Mouse (Mus musculus) c-Kit-positive CD71-positive TER-119-positive erythroid progenitor cells, embryonic 14.5 days (primary cell): ENCODE results near the gene Pdzd3.

ENCODE experiments used
- DNase-seq: peaks from one replicate; pipeline ENCODE4 v3.0.0-alpha.2; 2013; ENCODE audit warnings: low spot score

Gene Pdzd3

GRCm38 (mm10) chr9:44250445-44250844 lies 826 bp downstream of the Pdzd3 start:
- no peak for DNase-seq

- peak; percentile 39 for DNase-seq
These were observed 1.8 kb downstream of the Pdzd3 start for GRCm38 (mm10) chr9:44249181-44250146.

- DNase-seq: no peak
These were observed 3.4 kb downstream of the Pdzd3 start for GRCm38 (mm10) chr9:44247907-44248306.

GRCm38 (mm10) chr9:44243621-44244020 lies 7.7 kb downstream of the Pdzd3 start:
- DNase-seq: no peak

- no peak for DNase-seq
These were observed 9.9 kb downstream of the Pdzd3 start for GRCm38 (mm10) chr9:44241418-44241817.

DNA sequence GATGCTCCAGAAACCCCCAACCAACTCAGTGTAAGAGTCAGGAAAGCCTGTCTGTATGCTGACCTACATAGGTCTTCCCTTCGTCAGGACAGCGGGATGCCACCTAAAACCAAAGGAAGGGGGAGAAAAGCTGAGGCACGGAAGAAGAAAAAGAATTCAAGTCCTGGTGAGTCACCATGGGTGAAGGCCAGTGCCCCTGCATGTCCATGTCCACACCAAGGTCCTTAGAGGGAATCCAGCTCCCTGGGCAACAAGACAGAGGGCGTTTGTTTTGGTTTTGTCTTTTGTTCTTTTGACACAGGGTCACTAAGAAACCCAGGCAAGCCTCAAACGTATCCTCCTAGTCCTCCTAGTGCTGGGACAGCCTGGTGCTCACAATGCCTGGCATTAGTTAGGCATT lies 10.4 kb downstream of the Pdzd3 start:
- no peak for DNase-seq

DNA sequence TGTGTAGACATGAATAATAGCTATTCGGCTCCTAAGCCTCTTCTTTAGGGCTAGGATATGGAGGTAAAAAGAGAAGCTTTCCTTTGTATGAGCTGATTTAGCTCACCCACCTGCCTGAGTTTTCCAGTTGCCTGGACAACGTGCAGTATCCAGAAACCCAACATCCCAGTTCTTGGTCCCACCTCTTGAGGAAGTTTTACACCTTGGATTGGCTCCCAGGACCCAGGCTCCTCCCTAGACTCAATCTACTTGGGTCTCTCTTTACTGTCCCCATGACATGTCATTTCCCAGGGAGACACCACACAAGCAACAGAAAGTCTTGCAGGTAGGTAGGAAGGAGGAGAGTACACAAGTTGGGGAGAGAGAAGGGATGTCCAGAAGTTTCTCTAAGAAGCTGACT lies 10.9 kb downstream of the Pdzd3 start, which contains the start of gene Ccdc153:
Gene Ccdc153, plus strand, starts transcription at position 278 of the 400 bp plus-strand sequence.
- no peak for DNase-seq

GRCm38 (mm10) chr9:44239447-44239846 lies 11.8 kb downstream of the Pdzd3 start:
- DNase-seq: peak; percentile 44

GRCm38 (mm10) chr9:44238501-44239190 lies 12.6 kb downstream of the Pdzd3 start:
- DNase-seq: no peak

- no peak for DNase-seq
These were observed 14.1 kb downstream of the Pdzd3 start for GRCm38 (mm10) chr9:44237128-44237527.

- DNase-seq: no peak
These were observed 14.7 kb downstream of the Pdzd3 start for GRCm38 (mm10) chr9:44236601-44237000.

DNA sequence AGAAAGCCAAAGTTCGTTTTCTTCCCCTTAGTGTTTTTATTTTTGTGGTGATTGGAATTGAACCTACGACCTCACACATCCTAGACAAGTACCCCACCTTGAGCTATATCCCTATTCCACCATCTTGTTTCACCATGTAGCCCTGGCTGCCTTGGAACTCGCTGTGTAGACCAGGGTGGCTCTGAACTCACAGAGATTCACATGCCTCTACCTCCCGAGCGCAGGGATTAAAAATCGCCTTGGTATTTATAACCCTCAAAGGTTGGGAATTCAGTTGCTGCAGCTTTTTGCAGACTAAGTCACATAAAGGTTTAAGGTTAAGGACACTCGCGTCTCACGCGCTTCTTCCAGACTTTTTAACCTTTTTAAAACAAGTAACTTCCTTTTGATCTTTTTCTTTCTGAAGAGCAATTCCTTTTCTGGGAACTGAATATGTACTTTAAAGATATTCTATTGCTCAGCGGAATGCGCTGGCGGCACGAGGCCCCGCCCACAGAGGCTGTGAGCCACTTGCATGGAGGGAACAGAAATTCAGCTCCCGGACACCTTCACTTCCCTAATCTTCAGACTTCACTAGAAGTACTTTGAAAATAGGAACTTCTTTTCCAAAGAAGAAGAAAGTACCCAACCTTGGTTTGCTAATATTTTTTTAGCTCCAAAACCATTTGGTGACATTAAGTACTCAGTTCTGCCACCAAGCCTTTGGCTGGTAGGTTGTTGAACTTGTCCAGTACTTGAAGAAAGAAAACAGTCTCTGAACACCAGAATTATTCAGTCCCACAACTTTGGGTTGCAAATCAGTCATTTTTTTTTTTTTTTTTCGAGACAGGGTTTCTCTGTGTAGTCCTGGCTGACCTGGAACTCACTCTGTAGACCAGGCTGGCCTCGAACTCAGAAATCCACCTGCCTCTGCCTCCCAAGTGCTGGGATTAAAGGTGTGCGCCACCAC lies 16.5 kb downstream of the Pdzd3 start:
- peak; percentile 76 for DNase-seq

DNA sequence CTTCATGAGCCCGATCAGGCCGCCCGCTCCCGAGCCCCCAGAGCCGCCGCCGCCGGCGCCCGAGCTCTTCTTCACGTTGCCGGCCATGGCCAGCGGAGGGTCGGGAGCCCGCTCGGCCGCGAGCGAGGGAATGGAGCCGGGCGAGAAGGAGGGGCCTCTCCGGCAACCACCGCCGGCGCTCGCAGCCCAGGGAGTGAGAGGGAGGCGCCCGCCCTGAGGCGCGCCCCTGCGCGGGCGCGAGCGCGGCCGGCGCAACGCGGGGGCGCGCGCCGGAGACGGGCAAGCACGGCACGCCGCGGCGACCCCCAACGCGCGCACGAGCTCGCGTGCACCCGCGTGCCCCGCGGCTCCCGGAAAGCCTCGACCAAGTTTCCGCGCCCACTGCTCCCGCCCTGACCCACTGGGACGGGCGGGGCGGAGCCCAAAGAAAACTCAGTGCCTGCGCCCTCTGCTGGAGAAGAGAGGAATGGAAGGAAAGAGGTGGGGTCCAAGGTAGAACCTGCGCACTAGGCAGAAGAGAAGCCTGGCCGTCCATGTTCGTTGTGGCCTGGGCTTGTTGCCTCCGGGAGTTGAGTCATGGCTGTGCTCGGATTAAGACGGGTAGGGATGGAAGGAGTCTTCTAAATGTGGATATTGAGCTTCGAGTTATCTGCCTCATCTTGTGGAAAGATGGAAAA lies 17.3 kb downstream of the Pdzd3 start, which contains the start of gene Cbl:
Gene Cbl, minus strand, starts transcription at position 248 of the 677 bp plus-strand sequence.
- DNase-seq: peak; percentile 98

- DNase-seq: peak; percentile 45
These were observed 18.1 kb downstream of the Pdzd3 start for GRCm38 (mm10) chr9:44233021-44233801.

DNA sequence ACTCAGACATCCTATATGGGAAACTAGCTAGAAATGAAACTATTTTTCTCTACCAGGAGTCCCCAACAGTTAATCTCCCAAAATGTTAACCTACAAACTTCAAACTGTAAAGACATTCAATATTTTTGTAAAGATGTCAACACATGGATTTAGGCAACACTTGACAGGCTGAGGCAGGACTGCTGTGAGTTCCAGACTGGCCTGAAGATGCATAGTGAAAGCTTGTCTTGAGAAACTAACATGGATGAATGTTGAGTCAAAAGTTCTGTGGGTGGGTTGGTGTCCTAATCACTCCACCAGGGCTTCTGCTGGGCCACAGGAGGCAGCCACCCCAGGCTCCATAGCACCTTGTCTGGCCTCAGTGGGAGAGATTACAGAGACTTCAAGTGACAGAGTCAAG lies 19.7 kb downstream of the Pdzd3 start:
- no peak for DNase-seq

- DNase-seq: no peak
These were observed 25.3 kb downstream of the Pdzd3 start for GRCm38 (mm10) chr9:44225993-44226392.

DNA sequence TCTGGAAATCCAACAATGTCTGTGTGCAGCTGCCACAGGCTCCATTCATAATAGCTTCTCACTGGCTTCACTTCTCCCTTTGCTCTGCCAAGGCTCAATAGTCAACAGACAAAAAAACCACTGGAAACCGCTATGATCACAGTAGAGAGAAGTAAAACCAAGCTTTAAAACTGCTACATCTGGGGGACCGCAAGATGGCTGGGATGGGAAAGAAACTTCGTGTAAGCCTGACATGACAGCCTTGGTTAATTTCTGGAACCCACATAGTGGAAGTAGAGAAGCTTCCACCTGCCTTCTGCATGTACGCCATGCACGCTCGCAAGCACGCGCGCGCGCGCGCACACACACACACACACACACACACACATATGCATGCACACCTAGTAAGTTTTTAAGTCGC lies 37.7 kb downstream of the Pdzd3 start:
- DNase-seq: no peak

GRCm38 (mm10) chr9:44212406-44212805 lies 38.9 kb downstream of the Pdzd3 start:
- no peak for DNase-seq

- no peak for DNase-seq
These were observed 41.9 kb downstream of the Pdzd3 start for GRCm38 (mm10) chr9:44209416-44209815.

DNA sequence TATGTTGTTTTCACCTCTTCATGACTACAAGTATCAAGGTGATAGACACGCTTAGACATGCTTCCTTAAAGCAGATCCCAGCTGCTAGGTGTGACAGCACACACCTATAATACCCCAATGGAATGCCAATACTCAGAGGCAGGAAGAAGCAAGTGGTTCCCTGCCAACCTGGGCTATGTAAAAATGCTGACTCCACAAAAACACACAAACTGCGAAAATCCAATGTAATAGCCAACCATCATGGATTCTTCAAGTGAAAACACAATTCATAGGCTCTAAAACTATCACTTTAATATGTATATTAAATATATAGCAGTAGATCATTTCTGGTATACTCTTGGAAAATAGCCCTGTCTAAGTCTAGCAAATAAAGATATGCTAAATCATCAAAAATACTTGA lies 43.4 kb downstream of the Pdzd3 start:
- no peak for DNase-seq
